Mouse (Mus musculus) left cerebral cortex, postnatal 4 days (tissue): ENCODE results near the gene Tnp2. TPM values are rescaled to one million over a fixed set of nuclear protein-coding genes. Genes with fewer than 3 reads are reported as not detected.
A peak's percentile ranks its signal among the peaks of the same experiment; 100 is the strongest.
"Not testable (repeated sequence)": the region's sequence is repeated elsewhere in the genome, so short reads cannot be mapped to it uniquely, and the experiment has no call there.

Experiments used
- DNase-seq: peaks from one replicate; pipeline ENCODE4 v3.0.0-alpha.2; 2022
- intact Hi-C: fragments of 180-260 bp; cut with DNase I; formaldehyde crosslinking; loops from one replicate; pipeline ENCODE4 v1.15.1; 2025
- total RNA-seq, 2 experiments: library from RNA; stranded (reverse); gene quantifications; 2 replicates each; pipeline ENCODE4 v1.2.3; 2021

Tnp2 gene
- not detected for total RNA-seq

- DNase-seq = no peak
- intact Hi-C loops = loop anchor here (5.0 to 10.0 kb wide), 2 partner anchors 123 to 216 kb away; no protein-coding TSS in a partner anchor
Observed at GRCm38 (mm10) chr16:10788271-10788670, at the start of gene Tnp2. Tnp2 (minus strand) TSS chr16:10788660.

GRCm38 (mm10) chr16:10837903-10838302 lies 49.4 kb upstream of the Tnp2 start:
- DNase-seq = no peak
- intact Hi-C loops = no loop called here

GRCm38 (mm10) chr16:10837250-10837649 lies 48.8 kb upstream of the Tnp2 start:
- DNase-seq = no peak
- intact Hi-C loops = no loop called here

- intact Hi-C loops = no loop called here
- no peak for DNase-seq
Observed at GRCm38 (mm10) chr16:10836388-10836787, 47.9 kb upstream of the Tnp2 start.

- peak; percentile 87 for DNase-seq
- intact Hi-C loops = no loop called here
Observed at GRCm38 (mm10) chr16:10834911-10835587, 46.6 kb upstream of the Tnp2 start, which contains the start of gene Rmi2. Rmi2 (plus strand) TSS chr16:10835059.

GRCm38 (mm10) chr16:10834542-10834910 lies 46.1 kb upstream of the Tnp2 start:
- intact Hi-C loops = no loop called here
- DNase-seq = no peak

- intact Hi-C loops = no loop called here
- no peak for DNase-seq
Observed at GRCm38 (mm10) chr16:10828461-10828805, 40.0 kb upstream of the Tnp2 start.

- intact Hi-C loops = no loop called here
- DNase-seq = no peak
Observed at GRCm38 (mm10) chr16:10827766-10828460, 39.5 kb upstream of the Tnp2 start.

- no peak for DNase-seq
- intact Hi-C loops = no loop called here
Observed at GRCm38 (mm10) chr16:10827269-10827668, 38.8 kb upstream of the Tnp2 start.

- no peak for DNase-seq
- intact Hi-C loops = no loop called here
Observed at GRCm38 (mm10) chr16:10825840-10826239, 37.4 kb upstream of the Tnp2 start.

GRCm38 (mm10) chr16:10824536-10824935 lies 36.1 kb upstream of the Tnp2 start:
- intact Hi-C loops = no loop called here
- DNase-seq = no peak

GRCm38 (mm10) chr16:10821387-10821786 lies 32.9 kb upstream of the Tnp2 start:
- DNase-seq = no peak
- intact Hi-C loops = no loop called here

- no peak for DNase-seq
- intact Hi-C loops = no loop called here
Observed at GRCm38 (mm10) chr16:10819966-10820365, 31.5 kb upstream of the Tnp2 start.

GRCm38 (mm10) chr16:10818579-10819135 lies 30.2 kb upstream of the Tnp2 start:
- intact Hi-C loops = no loop called here
- no peak for DNase-seq

GRCm38 (mm10) chr16:10814864-10815263 lies 26.4 kb upstream of the Tnp2 start:
- intact Hi-C loops = no loop called here
- DNase-seq = no peak

GRCm38 (mm10) chr16:10813726-10814125 lies 25.3 kb upstream of the Tnp2 start:
- intact Hi-C loops = no loop called here
- DNase-seq = no peak

GRCm38 (mm10) chr16:10812865-10813371 lies 24.5 kb upstream of the Tnp2 start, which contains the start of gene Gm11172:
Gm11172 (plus strand) TSS chr16:10812915.
- intact Hi-C loops = no loop called here
- no peak for DNase-seq

GRCm38 (mm10) chr16:10810376-10810775 lies 21.9 kb upstream of the Tnp2 start:
- DNase-seq = no peak
- intact Hi-C loops = no loop called here

GRCm38 (mm10) chr16:10805789-10806527 lies 17.5 kb upstream of the Tnp2 start, which contains the start of gene Prm1:
Prm1 (minus strand) TSS chr16:10805839.
- intact Hi-C loops = no loop called here
- no peak for DNase-seq

- intact Hi-C loops, DNase-seq: not testable (repeated sequence)
Observed at GRCm38 (mm10) chr16:10802420-10802819, 14.0 kb upstream of the Tnp2 start.

- intact Hi-C loops = no loop called here
- no peak for DNase-seq
Observed at GRCm38 (mm10) chr16:10796034-10796433, 7.6 kb upstream of the Tnp2 start, which contains the start of gene Prm2. Prm2 (minus strand) TSS chr16:10796134.
